Mouse (Mus musculus) heart, postnatal 0 days (tissue): ENCODE data around the gene Chat. TPM values are rescaled to one million over a fixed set of nuclear protein-coding genes. Genes with fewer than 3 reads are reported as not detected.

Experiments used
- ATAC-seq: fragments of 200-750 bp; cut with Nextera tagmentation; 2 replicates; pipeline ENCODE4 v1.8.0; 2017; ENCODE audit warnings: low read depth, moderate number of reproducible peaks, moderate library complexity; ENCODE audit not compliant: insufficient read depth
- DNase-seq: peaks from one replicate; pipeline ENCODE4 v3.0.0-alpha.2; 2016; ENCODE audit warnings: low spot score
- H3K27ac ChIP-seq: fragments of 300-500 bp; sonication (generic); 2 replicates; pipeline ENCODE4 v1.5.1; 2014; ENCODE audit warnings: low read depth, mild to moderate bottlenecking
- H3K27me3 ChIP-seq: fragments of 300-500 bp; sonication (generic); 2 replicates; pipeline ENCODE4 v1.6.1; 2014; ENCODE audit warnings: low read length, mixed read lengths; ENCODE audit not compliant: control insufficient read depth, insufficient read depth
- H3K36me3 ChIP-seq: fragments of 300-500 bp; sonication (generic); replicated peaks from 2 replicates; pipeline ENCODE4 v1.6.1; 2014; ENCODE audit warnings: low read length, mixed read lengths; ENCODE audit not compliant: control insufficient read depth, insufficient read depth
- H3K4me1 ChIP-seq: fragments of 300-500 bp; sonication (generic); 2 replicates; pipeline ENCODE4 v1.6.1; 2014; ENCODE audit warnings: antibody characterized with exemption; ENCODE audit not compliant: control insufficient read depth, insufficient read depth
- H3K4me2 ChIP-seq: fragments of 300-500 bp; sonication (generic); 2 replicates; pipeline ENCODE4 v1.6.1; 2014; ENCODE audit warnings: low read depth, mild to moderate bottlenecking, low read length, moderate library complexity
- H3K4me3 ChIP-seq: fragments of 300-500 bp; sonication (generic); 2 replicates; pipeline ENCODE4 v1.5.1; 2014; ENCODE audit warnings: low read depth, low read length
- H3K9ac ChIP-seq: fragments of 300-500 bp; sonication (generic); replicated peaks from 2 replicates; pipeline ENCODE4 v1.6.1; 2014; ENCODE audit warnings: low read depth, low read length, mixed read lengths
- H3K9me3 ChIP-seq: fragments of 300-500 bp; sonication (generic); replicated peaks from 2 replicates; pipeline ENCODE4 v1.6.1; 2016; ENCODE audit warnings: low read length; ENCODE audit not compliant: control insufficient read depth
- CTCF ChIP-seq: IDR thresholded peaks from 2 replicates; pipeline ENCODE4 v1.5.1; 2016; ENCODE audit warnings: antibody characterized with exemption, control low read depth, low read depth
- EP300 ChIP-seq: IDR thresholded peaks from 2 replicates; pipeline ENCODE4 v1.6.1; 2016; ENCODE audit warnings: antibody characterized with exemption, low read depth
- WGBS: fragments of 180-500 bp; shearing (Covaris S2); extraction: QIAGEN DNeasy Blood & Tissue Kit; methylation state at CpG from one replicate; pipeline ENCODE4 v1.1.7; 2014; 5-methylcytosine and 5-hydroxymethylcytosine counted together
- polyA plus RNA-seq: library from polyadenylated mRNA; unstranded; fragments of >200 nt; fragmentation: Nextera tagmentation; extraction: Ambion mirVana; gene quantifications from 2 replicates; pipeline ENCODE4 v1.2.1, GENCODE M21; 2015
- total RNA-seq: library from RNA; depleted of rRNA; stranded (reverse); fragments of >200 nt; gene quantifications from 2 replicates; pipeline ENCODE4 v1.2.3, GENCODE M21; 2014; ENCODE audit warnings: low replicate concordance; rRNA removed

Chat gene
- total and polyA plus RNA-seq, 2 experiments from 2014 or later, result not detected

DNA sequence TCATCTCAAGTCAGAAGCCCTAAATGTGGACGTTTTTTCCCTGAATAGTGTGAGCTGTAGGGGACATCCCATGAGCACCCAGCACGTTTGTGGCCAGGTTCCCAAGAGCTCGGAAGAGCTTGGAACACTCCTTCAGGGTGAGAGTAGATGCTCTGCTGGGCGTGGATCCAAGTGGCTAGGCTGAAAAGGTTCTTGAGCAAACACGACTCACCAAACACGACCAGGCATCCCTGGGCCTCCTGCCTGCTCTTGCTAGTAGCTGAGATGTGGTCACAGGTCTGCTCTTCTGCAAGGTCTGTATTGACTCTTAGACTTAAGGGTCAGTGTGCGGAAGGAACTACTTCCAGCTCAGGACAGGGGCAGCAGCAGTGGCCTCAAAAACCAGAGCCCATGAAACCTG, 96.0 kb downstream of the Chat start:
- Histone ChIP-seq H3K27me3 (no peaks in the 10 kb centered on the region), H3K27ac (no peak overlapping the region), H3K4me1 (no peaks in the 10 kb centered on the region), H3K4me2 (no peak overlapping the region), H3K9ac (no peak overlapping the region), H3K4me3 (no peak overlapping the region), H3K36me3 (no peaks in the 10 kb centered on the region), H3K9me3 (no peaks in the 10 kb centered on the region)
- DNase-seq (no peak), ATAC-seq (no peak)
- TF ChIP-seq EP300, result no peak
- WGBS, result 51% methylated on average over 7 of the region's 7 CpGs

- Histone ChIP-seq H3K9ac (no peak overlapping the region), H3K4me2 (no peak overlapping the region), H3K4me3 (no peak overlapping the region), H3K27me3 (no peaks in the 10 kb centered on the region), H3K27ac (no peak overlapping the region), H3K4me1 (no peaks in the 10 kb centered on the region), H3K9me3 (no peaks in the 10 kb centered on the region; the same call in 1 of the 2 replicates), H3K36me3 (no peaks in the 10 kb centered on the region)
- WGBS, result 50% methylated on average over 7 of the region's 7 CpGs
- ATAC-seq (no peak), DNase-seq (no peak)
- no peak for TF ChIP-seq CTCF
- no peak for TF ChIP-seq EP300
Measured at GRCm38 (mm10) chr14:32364359-32364758, 101.4 kb downstream of the Chat start.

Other genes with a start within 250 kb of the Chat start
- gene Ogdhl, start 144.0 kb downstream of the Chat start, total RNA-seq, result 7.7 and 13.1 TPM in 2 replicates
- gene Ogdhl, start 144.0 kb downstream of the Chat start, polyA plus RNA-seq, result 6.3 and 6.5 TPM in 2 replicates
- gene 1700024G13Rik, start 77.6 kb downstream of the Chat start, total RNA-seq, result not detected in 2 replicates
- 0.27 TPM in 1 of 2 replicates, not detected in the other for gene 1700024G13Rik, start 77.6 kb downstream of the Chat start, polyA plus RNA-seq
- 0.08 and 0.15 TPM in 2 replicates for gene Slc18a3, start 1.1 kb downstream of the Chat start, total RNA-seq
- 0.21 TPM in 1 of 2 replicates, not detected in the other for gene Slc18a3, start 1.1 kb downstream of the Chat start, polyA plus RNA-seq
- gene Ercc6, start 47.5 kb upstream of the Chat start, total RNA-seq, result 2.7 and 5.5 TPM in 2 replicates
- gene Ercc6, start 47.5 kb upstream of the Chat start, polyA plus RNA-seq, result 5.2 and 6.2 TPM in 2 replicates
- not detected in 2 replicates for gene Prrxl1, start 133.4 kb upstream of the Chat start, total RNA-seq
- gene Prrxl1, start 133.4 kb upstream of the Chat start, polyA plus RNA-seq, result 0.08 TPM in 1 of 2 replicates, not detected in the other
- gene 3425401B19Rik, start 219.3 kb upstream of the Chat start, total RNA-seq, result 19.4 and 22.8 TPM in 2 replicates
- 11.2 and 12.1 TPM in 2 replicates for gene 3425401B19Rik, start 219.3 kb upstream of the Chat start, polyA plus RNA-seq